Mouse (Mus musculus): ENCODE results near the gene Dok3. TPM values are rescaled to one million over a fixed set of nuclear protein-coding genes. Genes with fewer than 3 reads are reported as not detected.

The Dok3 gene
- polyA plus RNA-seq, 1 experiment from 2014 or later: 1.8 TPM

- DNase-seq (ENCODE audit: low spot score) (no peak), ATAC-seq (replicated peaks; ENCODE audit: low FRiP score, low read depth) (no peak)
- peak overlapping the region; percentile 89; the same call in 1 of the 2 replicates for H3K4me3 ChIP-seq (replicated peaks; ENCODE audit: low read depth, low read length)
- WGBS: 89% methylated on average over 15 of the region's 15 CpGs
- H3K27ac ChIP-seq: no peak overlapping the region
- peak overlapping the region; percentile 93 for H3K4me2 ChIP-seq (ENCODE audit: low read length)
- H3K9me3 ChIP-seq (replicated peaks; ENCODE audit: low read length): no peaks in the 10 kb centered on the region
- no peaks in the 10 kb centered on the region for H3K27me3 ChIP-seq (ENCODE audit: insufficient read depth, low read length)
- peaks cover 48% of the 10 kb centered on the region for H3K36me3 ChIP-seq (ENCODE audit: insufficient read depth, low read length)
- H3K9ac ChIP-seq (ENCODE audit: low read depth, low read length): no peak overlapping the region
- no peak for TF ChIP-seq CTCF (IDR thresholded peaks at IDR 0.05; ENCODE audit: low read depth)
- H3K4me1 ChIP-seq (replicated peaks; ENCODE audit: insufficient read depth, low read length): no peaks in the 10 kb centered on the region; the same call in 1 of the 2 replicates
Observed at GRCm38 (mm10) chr13:55535191-55535590, 6.1 kb upstream of the Dok3 start.

- TF ChIP-seq CTCF (IDR thresholded peaks at IDR 0.05; ENCODE audit: low read depth): no peak
- Histone ChIP-seq H3K9ac (ENCODE audit: low read depth, low read length) (no peak overlapping the region), H3K36me3 (ENCODE audit: insufficient read depth, low read length) (peaks cover 26% of the 10 kb centered on the region; the same call in 1 of the 2 replicates), H3K4me1 (replicated peaks; ENCODE audit: insufficient read depth, low read length) (peaks cover 5% of the 10 kb centered on the region; the same call in 1 of the 2 replicates), H3K27ac (no peak overlapping the region), H3K4me2 (ENCODE audit: low read length) (no peak overlapping the region), H3K9me3 (replicated peaks; ENCODE audit: low read length) (no peaks in the 10 kb centered on the region), H3K4me3 (replicated peaks; ENCODE audit: low read depth, low read length) (no peak overlapping the region), H3K27me3 (ENCODE audit: insufficient read depth, low read length) (no peaks in the 10 kb centered on the region)
- 79% methylated on average over 18 of the region's 18 CpGs for WGBS
- DNase-seq (ENCODE audit: low spot score) (no peak), ATAC-seq (replicated peaks; ENCODE audit: low FRiP score, low read depth) (no peak)
Observed at GRCm38 (mm10) chr13:55527834-55528772, 993 bp downstream of the Dok3 start.

GRCm38 (mm10) chr13:55527212-55527611, 1.9 kb downstream of the Dok3 start:
- H3K27me3 ChIP-seq (ENCODE audit: insufficient read depth, low read length): no peaks in the 10 kb centered on the region
- H3K4me3 ChIP-seq (replicated peaks; ENCODE audit: low read depth, low read length): no peak overlapping the region
- ATAC-seq (replicated peaks; ENCODE audit: low FRiP score, low read depth) (no peak; the same call in 1 of the 2 replicates), DNase-seq (ENCODE audit: low spot score) (no peak)
- no peak for TF ChIP-seq CTCF (IDR thresholded peaks at IDR 0.05; ENCODE audit: low read depth)
- H3K27ac ChIP-seq: no peak overlapping the region
- WGBS: 71% methylated on average over 16 of the region's 16 CpGs
- no peak overlapping the region for H3K9ac ChIP-seq (ENCODE audit: low read depth, low read length)
- H3K4me2 ChIP-seq (ENCODE audit: low read length): no peak overlapping the region
- no peaks in the 10 kb centered on the region for H3K9me3 ChIP-seq (replicated peaks; ENCODE audit: low read length)
- H3K36me3 ChIP-seq (ENCODE audit: insufficient read depth, low read length): peaks cover 26% of the 10 kb centered on the region; the same call in 1 of the 2 replicates
- H3K4me1 ChIP-seq (replicated peaks; ENCODE audit: insufficient read depth, low read length): peaks cover 5% of the 10 kb centered on the region; the same call in 1 of the 2 replicates

GRCm38 (mm10) chr13:55525733-55526553, 3.2 kb downstream of the Dok3 start:
- Histone ChIP-seq H3K9me3 (replicated peaks; ENCODE audit: low read length) (no peaks in the 10 kb centered on the region), H3K27ac (no peak overlapping the region), H3K4me2 (ENCODE audit: low read length) (no peak overlapping the region), H3K4me3 (replicated peaks; ENCODE audit: low read depth, low read length) (no peak overlapping the region), H3K36me3 (ENCODE audit: insufficient read depth, low read length) (peaks cover 14% of the 10 kb centered on the region; the same call in 1 of the 2 replicates), H3K4me1 (replicated peaks; ENCODE audit: insufficient read depth, low read length) (peaks cover 5% of the 10 kb centered on the region; the same call in 1 of the 2 replicates), H3K9ac (ENCODE audit: low read depth, low read length) (no peak overlapping the region), H3K27me3 (ENCODE audit: insufficient read depth, low read length) (no peaks in the 10 kb centered on the region)
- no peak for TF ChIP-seq CTCF (IDR thresholded peaks at IDR 0.05; ENCODE audit: low read depth)
- 73% methylated on average over 16 of the region's 16 CpGs for WGBS
- DNase-seq (ENCODE audit: low spot score) (no peak), ATAC-seq (replicated peaks; ENCODE audit: low FRiP score, low read depth) (no peak)

- no peak for DNase-seq (ENCODE audit: low spot score)
- no peak for TF ChIP-seq CTCF (IDR thresholded peaks at IDR 0.05; ENCODE audit: low read depth)
- Histone ChIP-seq H3K4me3 (replicated peaks; ENCODE audit: low read depth, low read length) (no peak overlapping the region), H3K27me3 (ENCODE audit: insufficient read depth, low read length) (no peaks in the 10 kb centered on the region), H3K36me3 (ENCODE audit: insufficient read depth, low read length) (no peaks in the 10 kb centered on the region), H3K4me1 (replicated peaks; ENCODE audit: insufficient read depth, low read length) (peaks cover 5% of the 10 kb centered on the region; the same call in 1 of the 2 replicates), H3K27ac (no peak overlapping the region), H3K9me3 (replicated peaks; ENCODE audit: low read length) (no peaks in the 10 kb centered on the region), H3K9ac (ENCODE audit: low read depth, low read length) (no peak overlapping the region), H3K4me2 (ENCODE audit: low read length) (no peak overlapping the region)
- no peak for ATAC-seq (replicated peaks; ENCODE audit: low FRiP score, low read depth)
- WGBS: 86% methylated on average over 23 of the region's 23 CpGs
Observed at GRCm38 (mm10) chr13:55523951-55524600, 5.0 kb downstream of the Dok3 start.
